Mouse (Mus musculus) stomach, postnatal 0 days (tissue): ENCODE data around the gene Lrrc45.

Experiments
- CTCF ChIP-seq: IDR thresholded peaks from 2 replicates; pipeline ENCODE4 v1.5.1; 2016; ENCODE audit warnings: antibody characterized with exemption, low read depth, mild to moderate bottlenecking, moderate library complexity
- EP300 ChIP-seq: optimal IDR thresholded peaks from 2 replicates; pipeline ENCODE3; 2016; ENCODE audit warnings: antibody characterized with exemption

DNA sequence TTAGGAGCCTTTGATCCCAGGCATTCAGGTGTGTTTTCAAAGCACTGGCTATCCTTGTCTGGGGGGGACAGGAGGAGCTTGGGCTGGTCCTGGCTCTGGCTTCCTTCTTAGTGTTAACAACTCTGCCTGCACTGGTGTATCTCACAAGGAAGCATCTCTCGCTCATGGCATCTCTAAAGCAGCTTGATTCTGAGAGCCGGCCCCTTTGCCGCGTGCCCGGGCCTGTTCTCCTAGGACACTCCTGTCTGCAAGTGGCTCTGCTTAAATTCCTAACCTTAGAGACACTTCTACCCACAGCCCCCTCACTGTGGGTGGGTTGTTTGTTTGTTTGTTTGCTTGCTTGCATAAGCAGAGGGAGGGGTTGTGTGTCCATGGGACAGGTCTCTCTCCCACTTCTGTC is 5.8 kb upstream of the Lrrc45 start:
- TF ChIP-seq EP300 (no peak), CTCF (no peak)
